Mouse (Mus musculus) cortical plate, adult 2 months (tissue): ENCODE results near the gene Zfp341.

ENCODE experiments used
- CTCF ChIP-seq: fragments of 200-500 bp; IDR thresholded peaks from 2 replicates; pipeline ENCODE4 v1.5.1; 2011; ENCODE audit warnings: mild to moderate bottlenecking, control low read depth, low read length; ENCODE audit not compliant: insufficient read depth; ENCODE audit errors: extremely low read depth
- POLR2A ChIP-seq: fragments of 200-500 bp; IDR thresholded peaks from 2 replicates; pipeline ENCODE4 v1.6.1; 2011; ENCODE audit warnings: mild to moderate bottlenecking, low read length, control low read depth; ENCODE audit not compliant: insufficient read depth; ENCODE audit errors: extremely low read depth

DNA sequence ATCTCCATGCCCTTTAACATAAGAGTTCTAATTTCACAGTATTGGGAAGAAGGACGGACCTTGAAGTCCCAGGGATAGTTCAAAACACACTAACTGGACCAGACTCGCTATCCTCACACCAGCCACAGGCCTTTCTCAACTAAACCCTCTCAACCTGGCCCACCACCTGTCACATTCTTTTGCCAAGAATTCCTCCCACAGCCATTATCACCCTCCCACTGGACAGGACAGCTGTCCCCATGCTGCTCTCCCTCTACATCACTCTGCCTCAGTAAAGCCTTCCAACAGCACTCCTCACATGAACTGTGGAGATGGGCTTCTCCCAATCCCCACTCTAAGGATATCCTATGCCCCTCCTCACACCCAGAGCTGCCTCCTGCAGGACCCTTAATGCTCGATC lies 47.5 kb upstream of the Zfp341 start:
- TF ChIP-seq POLR2A (no peak), CTCF (no peak)
